Mouse (Mus musculus): ENCODE measurements around the gene Akr1b7. TPM values are rescaled to one million over a fixed set of nuclear protein-coding genes. Genes with fewer than 3 reads are reported as not detected.

The Akr1b7 gene
- 2.4 TPM for polyA plus RNA-seq (2014; fragmentation: Illumina TruSeq; extraction: RNeasy Lipid Tissue Mini Kit (QIAGEN cat#74804); ENCODE audit: insufficient read depth, low read depth, low replicate concordance)

DNA sequence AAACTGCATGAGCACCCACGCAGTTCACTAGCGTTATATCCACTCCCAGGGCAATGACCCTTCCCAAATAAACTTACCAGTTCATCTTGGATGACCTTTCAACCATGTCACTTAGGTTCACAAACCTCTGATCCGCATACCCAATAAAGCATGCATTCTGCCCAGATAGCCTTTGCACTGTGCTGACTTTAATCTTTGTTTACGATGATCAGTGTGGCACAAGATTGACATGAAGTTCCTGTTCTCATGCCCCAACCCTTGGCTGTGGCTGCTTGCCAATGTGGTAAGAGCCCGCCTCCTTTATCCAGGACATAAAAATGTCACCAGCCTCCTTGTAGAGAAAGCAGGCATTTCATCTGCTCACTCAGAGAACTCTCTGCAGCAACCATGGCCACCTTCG lies at the start of gene Akr1b7:
Gene Akr1b7, plus strand, starts transcription at position 312 of the 400 bp plus-strand sequence.

DNA sequence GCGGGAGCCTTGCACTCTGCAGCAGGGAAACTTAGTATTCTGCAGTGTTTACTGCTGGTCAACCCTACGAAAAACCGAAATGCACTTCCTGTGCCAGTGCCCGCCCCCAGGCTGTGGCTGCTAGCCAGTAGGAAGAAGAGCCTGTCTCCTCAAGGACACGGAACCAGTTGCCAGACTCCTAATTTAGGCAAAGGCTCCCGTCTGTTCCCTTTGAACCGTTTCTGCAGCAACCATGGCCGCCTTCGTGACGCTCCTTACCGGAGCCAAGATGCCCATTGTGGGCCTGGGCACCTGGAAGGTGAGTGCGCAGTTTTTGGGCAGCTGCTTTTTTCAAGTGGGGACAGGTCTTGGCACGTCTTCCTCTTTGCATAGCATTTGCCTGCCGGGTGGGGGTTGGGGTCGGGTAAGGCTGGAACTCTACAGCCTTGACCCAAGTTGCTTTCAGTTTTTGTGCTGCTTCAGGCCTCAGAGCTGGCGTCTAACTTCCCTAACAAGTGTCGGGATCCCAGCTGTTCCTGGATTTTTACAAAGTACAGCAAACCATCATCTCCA lies 27.9 kb upstream of the Akr1b7 start, which contains the start of gene Akr1b10:
Gene Akr1b10, plus strand, starts transcription at position 109 of the 552 bp plus-strand sequence.

Other genes with a start within 250 kb of the Akr1b7 start
- gene Slc35b4, start 235.2 kb upstream of the Akr1b7 start, polyA plus RNA-seq (2014; fragmentation: Illumina TruSeq; extraction: RNeasy Lipid Tissue Mini Kit (QIAGEN cat#74804); ENCODE audit: insufficient read depth, low read depth, low replicate concordance) = 9.0 TPM
- gene Akr1b3, start 94.9 kb upstream of the Akr1b7 start, polyA plus RNA-seq (2014; fragmentation: Illumina TruSeq; extraction: RNeasy Lipid Tissue Mini Kit (QIAGEN cat#74804); ENCODE audit: insufficient read depth, low read depth, low replicate concordance) = 138 TPM
- gene Akr1b8, start 58.2 kb upstream of the Akr1b7 start, polyA plus RNA-seq (2014; fragmentation: Illumina TruSeq; extraction: RNeasy Lipid Tissue Mini Kit (QIAGEN cat#74804); ENCODE audit: insufficient read depth, low read depth, low replicate concordance) = 19.1 TPM
- gene Akr1b10, start 28.1 kb upstream of the Akr1b7 start, polyA plus RNA-seq (2014; fragmentation: Illumina TruSeq; extraction: RNeasy Lipid Tissue Mini Kit (QIAGEN cat#74804); ENCODE audit: insufficient read depth, low read depth, low replicate concordance) = 18.9 TPM
- gene Bpgm, start 63.9 kb downstream of the Akr1b7 start, polyA plus RNA-seq (2014; fragmentation: Illumina TruSeq; extraction: RNeasy Lipid Tissue Mini Kit (QIAGEN cat#74804); ENCODE audit: insufficient read depth, low read depth, low replicate concordance) = 43.6 TPM
- gene Cald1, start 186.2 kb downstream of the Akr1b7 start, polyA plus RNA-seq (2014; fragmentation: Illumina TruSeq; extraction: RNeasy Lipid Tissue Mini Kit (QIAGEN cat#74804); ENCODE audit: insufficient read depth, low read depth, low replicate concordance) = 64.8 TPM